Mouse (Mus musculus): ENCODE measurements around the gene Esrrg.

The Esrrg gene

GRCm38 (mm10) chr1:187770234-187770633 lies 161.6 kb downstream of the Esrrg start:
- DNase-seq (ENCODE audit: low spot score in 2 of 2) = no peak

GRCm38 (mm10) chr1:187771067-187771466 lies 162.5 kb downstream of the Esrrg start:
- DNase-seq (ENCODE audit: low spot score in 2 of 2) = no peak

GRCm38 (mm10) chr1:187779589-187780178 lies 171.1 kb downstream of the Esrrg start:
- DNase-seq (ENCODE audit: low spot score in 2 of 2) = no peak

- peak; percentile 35 to 36 for DNase-seq (ENCODE audit: low spot score in 2 of 2)
Measured at GRCm38 (mm10) chr1:187785226-187785625, 176.6 kb downstream of the Esrrg start.

- no peak for DNase-seq (ENCODE audit: low spot score in 2 of 2)
Measured at GRCm38 (mm10) chr1:187787055-187788016, 178.7 kb downstream of the Esrrg start.

GRCm38 (mm10) chr1:187794240-187794930 lies 185.8 kb downstream of the Esrrg start:
- DNase-seq (ENCODE audit: low spot score in 2 of 2) = no peak

GRCm38 (mm10) chr1:187795551-187795950 lies 187.0 kb downstream of the Esrrg start:
- DNase-seq (ENCODE audit: low spot score in 2 of 2) = no peak

GRCm38 (mm10) chr1:187799300-187799699 lies 190.7 kb downstream of the Esrrg start:
- no peak for DNase-seq (ENCODE audit: low spot score in 2 of 2)

GRCm38 (mm10) chr1:187800761-187801160 lies 192.2 kb downstream of the Esrrg start:
- DNase-seq (ENCODE audit: low spot score in 2 of 2) = no peak

- DNase-seq (ENCODE audit: low spot score in 2 of 2) = no peak
Measured at GRCm38 (mm10) chr1:187803566-187803965, 195.0 kb downstream of the Esrrg start.

GRCm38 (mm10) chr1:187803997-187804396 lies 195.4 kb downstream of the Esrrg start:
- no peak for DNase-seq (ENCODE audit: low spot score in 2 of 2)

- no peak for DNase-seq (ENCODE audit: low spot score in 2 of 2)
Measured at GRCm38 (mm10) chr1:187805001-187805400, 196.4 kb downstream of the Esrrg start.

- DNase-seq (ENCODE audit: low spot score in 2 of 2) = no peak
Measured at GRCm38 (mm10) chr1:187807477-187808390, 199.1 kb downstream of the Esrrg start.

GRCm38 (mm10) chr1:187808391-187808922 lies 199.9 kb downstream of the Esrrg start:
- no peak for DNase-seq (ENCODE audit: low spot score in 2 of 2)

- no peak for DNase-seq (ENCODE audit: low spot score in 2 of 2)
Measured at GRCm38 (mm10) chr1:187809546-187809945, 201.0 kb downstream of the Esrrg start.

GRCm38 (mm10) chr1:187819406-187819805 lies 210.8 kb downstream of the Esrrg start:
- no peak for DNase-seq (ENCODE audit: low spot score in 2 of 2)

- DNase-seq (ENCODE audit: low spot score in 2 of 2) = no peak
Measured at GRCm38 (mm10) chr1:187821368-187821811, 212.8 kb downstream of the Esrrg start.

- DNase-seq (ENCODE audit: low spot score in 2 of 2) = no peak
Measured at GRCm38 (mm10) chr1:187823351-187823750, 214.8 kb downstream of the Esrrg start.

- DNase-seq (ENCODE audit: low spot score in 2 of 2) = no peak
Measured at GRCm38 (mm10) chr1:187825421-187826097, 217.0 kb downstream of the Esrrg start.

- DNase-seq (ENCODE audit: low spot score in 2 of 2) = no peak
Measured at GRCm38 (mm10) chr1:187826140-187826539, 217.5 kb downstream of the Esrrg start.

All from right cerebral cortex, adult 2 months (tissue).